Mouse (Mus musculus) adrenal gland, postnatal 10 days (tissue): Measurements from ENCODE around the gene Sorbs1. TPM values are rescaled to one million over a fixed set of nuclear protein-coding genes. Genes with fewer than 3 reads are reported as not detected.

ENCODE experiments used
- DNase-seq: peaks from one replicate; pipeline ENCODE4 v3.0.0; 2021; ENCODE audit warnings: mixed read lengths
- total RNA-seq, 2 experiments: library from RNA; stranded (reverse); gene quantifications; 2 replicates each; pipeline ENCODE4 v1.2.3; 2021

Gene Sorbs1
- total RNA-seq, 2 experiments from 2014 or later: 172 to 181 TPM

DNA sequence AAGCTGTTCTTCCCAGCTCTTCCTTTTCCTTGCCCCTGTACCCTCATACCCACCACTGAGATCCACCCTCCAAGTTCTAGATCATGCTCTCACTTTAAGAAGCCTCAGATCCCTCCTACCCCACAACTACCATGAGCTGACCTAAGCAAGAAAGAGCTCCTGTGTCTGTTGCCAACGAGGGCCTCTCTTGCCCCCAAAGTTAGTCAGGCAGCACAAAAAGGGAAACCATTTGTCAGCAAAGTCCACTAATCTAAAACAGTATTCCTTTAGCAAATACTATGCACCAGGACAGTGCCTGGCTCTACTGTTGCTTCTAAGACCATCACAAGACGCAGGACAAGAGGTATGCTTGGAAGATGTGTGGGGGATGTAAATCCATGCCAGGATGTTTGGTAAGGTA is 106.4 kb downstream of the Sorbs1 start:
- DNase-seq: no peak

DNA sequence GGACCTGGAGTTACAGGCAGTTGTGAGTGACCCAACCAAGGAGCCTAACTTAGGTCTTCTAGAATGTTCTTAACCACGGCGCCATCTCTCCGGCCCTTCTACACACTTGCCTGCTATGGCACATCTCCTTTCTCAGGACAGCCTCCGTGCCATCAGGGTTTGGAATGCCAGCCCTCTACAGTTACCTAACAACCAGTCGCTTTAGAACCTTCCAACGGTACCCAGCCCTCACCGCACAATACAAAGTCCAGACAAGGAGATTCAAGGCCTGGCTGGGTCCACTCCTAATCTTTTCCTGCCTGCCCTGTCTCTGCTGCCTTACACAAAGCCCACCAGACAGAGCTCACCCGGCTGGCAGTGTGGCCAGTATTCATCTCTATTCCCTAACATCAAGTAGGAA is 106.9 kb downstream of the Sorbs1 start:
- no peak for DNase-seq

DNA sequence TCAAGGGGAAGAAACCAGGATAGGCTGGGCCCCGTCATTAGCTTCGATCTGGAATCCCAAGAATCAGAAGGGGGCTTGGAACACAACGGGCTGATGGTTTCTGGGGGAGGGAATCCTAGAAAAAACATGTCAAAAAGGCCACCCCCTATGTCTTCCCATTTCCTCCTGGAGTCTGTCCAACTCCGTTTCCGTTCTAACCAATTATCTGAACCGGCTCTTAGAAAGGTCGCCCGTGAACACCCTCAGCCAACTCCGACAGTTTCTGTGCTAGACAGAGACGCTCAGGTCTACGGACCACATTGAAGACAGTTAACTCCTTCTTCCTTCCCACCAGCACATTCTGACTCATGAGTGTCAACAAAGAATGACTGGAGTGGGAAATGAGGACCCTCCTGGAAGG is 107.8 kb downstream of the Sorbs1 start:
- DNase-seq: no peak

DNA sequence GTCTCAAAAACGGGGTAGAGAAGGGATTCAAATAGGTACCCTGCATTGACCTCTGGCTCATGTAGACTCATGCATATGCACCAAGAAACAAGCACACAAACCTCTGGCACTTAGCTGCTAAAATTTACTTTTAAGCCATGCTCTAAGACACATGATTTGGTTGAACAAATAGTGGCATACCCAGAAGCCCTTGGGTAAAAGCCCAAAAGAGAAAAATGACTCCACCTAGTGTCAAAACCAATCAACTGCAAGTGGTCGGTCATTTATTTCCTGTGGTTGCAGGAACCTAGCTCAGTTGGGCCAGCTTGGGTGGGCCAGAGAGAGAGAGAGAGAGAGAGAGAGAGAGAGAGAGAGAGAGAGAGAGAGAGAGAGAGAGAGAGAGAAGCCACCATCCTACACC is 109.0 kb downstream of the Sorbs1 start:
- no peak for DNase-seq

DNA sequence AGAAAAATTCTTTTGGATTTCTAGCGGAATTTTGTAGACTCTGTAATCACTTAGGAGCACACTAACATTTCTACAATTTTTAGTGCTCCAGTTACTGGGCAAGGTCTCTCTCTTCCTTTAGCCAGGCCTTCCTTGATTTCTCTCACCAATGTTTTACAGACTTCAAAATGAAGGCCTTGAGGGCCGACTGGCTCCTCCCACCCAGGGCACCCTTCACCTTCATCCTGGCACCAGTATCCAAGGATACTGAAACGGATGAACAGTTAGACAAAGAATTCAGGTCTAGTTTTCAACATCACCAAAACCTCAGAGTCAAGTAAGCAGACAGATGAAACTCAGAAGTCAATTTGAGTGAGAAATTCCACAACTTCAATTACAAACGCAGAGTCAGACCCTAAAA is 109.6 kb downstream of the Sorbs1 start:
- no peak for DNase-seq

DNA sequence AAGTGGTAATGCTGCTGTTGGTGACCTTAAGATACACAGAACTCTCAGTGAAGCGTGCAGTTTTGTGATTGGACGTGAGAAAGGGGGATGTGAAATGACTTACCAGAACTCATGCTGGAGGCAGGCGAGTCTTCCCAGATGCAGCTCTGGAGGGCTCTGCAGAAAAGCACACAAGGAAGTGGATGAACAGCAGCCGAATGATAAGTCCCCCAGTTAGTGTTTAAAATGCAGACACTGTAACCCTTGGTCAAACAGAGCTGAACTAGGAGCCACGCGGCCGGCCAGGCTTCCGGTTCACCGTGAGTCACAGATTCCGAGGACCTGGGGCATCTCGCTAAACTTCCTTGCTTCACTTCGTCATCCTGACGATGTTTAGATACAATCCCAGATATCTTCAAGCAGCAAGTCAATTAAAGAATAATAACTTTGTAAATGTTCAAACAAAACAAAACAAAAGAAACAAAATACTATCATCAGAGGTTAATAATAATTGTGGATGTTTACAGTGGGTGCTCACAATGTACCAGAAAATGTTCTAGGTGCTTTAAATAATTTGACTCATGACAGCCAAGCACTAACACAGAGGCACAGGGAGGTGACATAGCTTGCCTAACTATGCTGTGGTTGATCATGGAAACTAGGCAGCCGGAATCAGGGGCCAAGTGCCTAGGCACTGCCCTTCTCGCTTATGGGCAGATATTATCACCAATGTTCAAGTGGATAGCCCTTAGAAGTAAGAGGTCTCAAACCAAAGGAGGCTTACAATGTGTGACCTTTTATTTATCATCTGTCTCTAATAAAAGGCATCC is 111.2 kb downstream of the Sorbs1 start:
- DNase-seq: no peak

DNA sequence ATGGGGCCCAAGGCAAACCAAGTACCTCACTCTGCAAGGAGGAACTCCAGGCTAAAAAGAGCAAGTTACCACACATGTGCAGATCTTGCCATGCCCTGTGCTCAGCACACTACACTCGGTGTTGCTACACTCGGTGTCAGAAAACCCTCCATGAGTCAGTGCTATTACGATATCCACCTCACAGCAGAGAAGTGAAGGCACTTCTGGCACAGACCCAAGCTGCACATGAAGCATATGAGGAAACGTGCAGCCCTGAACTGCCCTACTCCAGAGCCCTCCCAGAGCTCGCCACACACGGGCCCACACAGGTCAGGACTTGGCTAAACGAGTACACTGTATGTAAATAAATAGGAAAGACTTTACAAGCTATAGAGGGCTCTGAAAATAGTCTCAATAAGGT is 112.4 kb downstream of the Sorbs1 start:
- DNase-seq: peak; percentile 76

DNA sequence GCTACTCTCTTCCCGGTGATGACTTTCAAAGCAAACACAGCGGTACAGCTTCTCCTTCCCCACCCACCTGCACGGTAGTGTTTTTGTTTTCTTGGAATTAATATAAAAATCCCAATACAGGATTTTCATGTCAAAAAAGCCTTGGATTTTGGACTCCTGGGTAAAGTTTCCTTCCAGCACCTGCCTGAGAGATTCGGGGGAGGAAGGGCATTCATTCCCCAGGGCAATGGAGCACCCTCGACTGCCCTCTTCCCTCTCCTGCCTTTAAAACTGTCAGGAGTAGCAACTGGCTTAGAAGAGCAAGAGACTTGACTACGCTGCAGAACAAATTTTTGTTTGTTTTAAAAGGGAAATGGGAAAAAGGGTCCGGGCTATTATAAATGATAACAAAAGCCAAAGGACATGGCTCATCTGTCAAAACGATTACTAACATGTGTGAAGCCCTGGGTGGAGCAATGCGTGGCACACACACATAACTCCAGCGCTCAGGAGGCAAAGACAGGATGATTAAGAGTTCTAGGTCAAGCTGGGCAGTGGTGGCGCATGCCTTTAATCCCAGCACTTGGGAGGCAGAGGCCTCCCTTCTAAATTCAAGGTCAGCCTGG is 113.1 kb downstream of the Sorbs1 start:
- DNase-seq: no peak

DNA sequence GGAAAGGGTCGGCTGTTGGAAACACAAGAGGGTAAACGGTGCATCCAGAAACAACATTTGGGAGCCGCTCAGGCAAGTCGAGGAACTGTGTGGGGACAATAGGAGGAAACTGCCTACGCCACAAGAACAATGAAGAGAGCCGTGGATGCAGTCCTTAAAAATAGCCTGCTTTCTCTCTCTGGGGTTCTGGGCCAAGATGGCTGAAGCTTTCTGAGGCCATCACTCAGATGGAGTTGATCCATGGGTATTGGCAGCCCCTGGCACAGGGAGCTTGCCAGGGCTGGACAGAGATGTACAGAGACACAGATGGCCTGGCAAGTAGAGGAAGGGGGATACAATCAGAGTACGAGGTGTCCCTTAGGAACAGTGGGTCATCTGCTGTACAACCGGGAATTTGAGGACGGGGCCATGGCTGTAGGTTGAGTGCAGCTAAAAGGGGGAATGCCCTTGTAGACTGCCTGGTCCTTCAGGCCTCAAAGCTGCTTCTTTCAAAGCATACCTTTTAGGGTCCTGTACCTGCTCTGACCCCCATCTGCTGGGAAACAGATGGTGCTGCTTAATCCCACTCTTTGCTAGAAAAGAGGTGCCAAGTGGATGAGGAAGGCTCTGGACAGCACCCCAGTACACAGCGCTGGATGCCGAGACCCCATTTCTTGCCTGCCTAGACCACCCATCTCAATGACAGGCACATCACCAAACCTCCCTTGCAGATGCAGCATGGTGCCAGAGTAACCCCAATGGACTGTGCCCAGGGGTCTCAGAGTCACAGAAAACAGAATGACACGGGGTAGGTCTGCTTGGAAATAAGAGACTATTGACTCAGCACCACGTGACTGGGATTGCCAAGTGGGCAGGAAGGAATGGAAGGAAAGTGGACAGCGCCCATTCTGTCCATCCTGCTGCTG is 117.6 kb downstream of the Sorbs1 start:
- DNase-seq: no peak

DNA sequence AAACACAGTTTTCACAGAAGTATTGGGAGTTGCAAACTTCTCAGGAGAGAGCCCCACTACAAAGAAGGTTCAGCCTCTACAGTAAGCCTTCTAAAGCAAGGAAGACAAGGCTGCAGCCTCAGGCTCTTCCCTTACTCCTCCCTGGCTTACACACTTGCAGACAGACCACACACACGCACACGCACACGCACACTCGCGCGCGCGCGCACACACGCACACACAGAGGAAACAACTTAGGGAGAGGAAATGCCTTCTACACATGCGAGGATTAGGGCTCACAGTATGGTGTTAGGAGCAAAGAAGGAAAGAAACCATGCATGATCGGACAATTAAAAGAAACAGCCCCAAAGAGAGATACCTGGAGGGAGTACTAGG is 118.3 kb downstream of the Sorbs1 start:
- no peak for DNase-seq

DNA sequence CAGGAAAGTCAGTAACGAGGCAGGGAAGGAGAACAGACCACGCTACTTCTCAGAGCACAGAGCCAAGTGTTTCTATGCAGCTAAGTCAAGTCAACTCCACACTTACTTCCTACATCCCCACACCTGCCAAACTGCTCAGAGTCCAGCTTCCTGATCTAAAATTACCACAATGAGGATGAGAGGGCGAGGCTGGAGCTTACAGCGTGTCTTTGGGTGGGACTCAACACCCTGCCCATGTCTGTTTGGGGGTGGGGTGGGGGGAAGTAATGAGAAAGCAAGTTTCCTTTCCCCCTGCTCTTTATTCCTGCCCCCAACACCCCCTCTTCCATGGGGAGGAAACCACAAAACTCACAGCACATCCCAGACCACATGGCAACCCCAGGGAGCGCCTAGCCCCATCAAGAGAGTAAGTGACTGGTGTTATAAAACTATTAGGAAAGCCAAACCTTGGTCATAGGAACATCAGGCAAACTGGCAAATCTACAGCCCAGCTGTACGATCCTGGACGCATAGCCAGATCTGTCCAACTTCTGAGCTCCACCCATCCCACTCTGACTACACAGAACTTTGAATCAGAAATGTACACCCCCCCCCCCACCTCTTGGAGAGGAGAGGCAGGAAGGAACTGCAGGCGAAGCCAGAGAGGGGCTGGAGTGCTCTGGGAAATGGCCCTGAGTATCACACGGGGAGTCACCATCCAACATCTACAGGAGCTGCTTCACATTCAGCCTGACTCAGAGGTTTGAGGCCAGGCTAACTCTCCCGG is 118.8 kb downstream of the Sorbs1 start:
- no peak for DNase-seq

DNA sequence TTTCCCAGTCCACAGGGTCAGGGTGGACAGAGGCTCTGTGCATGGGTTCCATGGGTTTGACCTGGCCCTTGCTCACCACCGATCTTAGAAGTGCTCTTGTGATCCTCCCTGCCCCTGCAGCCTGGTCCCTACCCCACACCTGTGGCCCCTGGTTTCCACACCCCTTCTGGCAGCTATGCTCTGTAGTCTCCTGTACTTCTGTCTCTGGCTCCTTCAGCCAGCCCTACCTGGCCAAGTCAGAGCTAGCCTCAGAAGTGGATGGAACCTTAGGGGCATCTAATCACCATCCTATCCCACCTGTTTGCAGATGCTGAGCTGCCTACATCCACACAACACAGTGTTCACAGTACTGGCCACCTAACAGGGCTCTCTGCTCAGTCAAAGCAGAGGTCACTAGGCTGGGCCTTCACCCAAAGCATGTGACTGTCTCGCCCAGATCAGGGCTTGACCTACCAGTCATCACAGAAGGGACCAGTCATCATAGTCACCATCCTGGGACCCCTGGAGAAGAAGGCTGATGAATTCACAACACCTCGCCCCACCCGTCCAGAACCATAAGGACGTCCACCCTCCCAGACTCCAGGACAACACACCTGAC is 120.7 kb downstream of the Sorbs1 start:
- no peak for DNase-seq

DNA sequence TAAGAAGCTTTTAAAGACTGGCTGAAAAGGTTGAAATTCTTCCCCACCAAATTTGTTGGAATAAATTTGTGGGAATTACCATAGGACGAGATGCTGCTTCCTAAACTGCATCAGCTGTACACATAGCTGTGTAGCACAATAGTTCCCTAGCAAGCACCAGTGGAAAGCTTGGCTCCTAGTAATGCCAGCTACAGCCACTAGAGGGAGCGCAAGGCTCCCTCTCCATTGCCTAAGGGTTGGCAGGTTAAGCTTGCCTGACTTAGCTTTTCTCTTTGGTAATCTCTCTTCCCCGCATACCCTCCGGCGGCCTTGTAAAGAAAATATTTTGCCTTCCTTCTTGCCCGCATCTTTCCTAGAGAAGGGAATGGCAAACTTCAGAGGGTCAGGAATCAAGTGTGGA is 122.1 kb downstream of the Sorbs1 start:
- peak; percentile 90 for DNase-seq

DNA sequence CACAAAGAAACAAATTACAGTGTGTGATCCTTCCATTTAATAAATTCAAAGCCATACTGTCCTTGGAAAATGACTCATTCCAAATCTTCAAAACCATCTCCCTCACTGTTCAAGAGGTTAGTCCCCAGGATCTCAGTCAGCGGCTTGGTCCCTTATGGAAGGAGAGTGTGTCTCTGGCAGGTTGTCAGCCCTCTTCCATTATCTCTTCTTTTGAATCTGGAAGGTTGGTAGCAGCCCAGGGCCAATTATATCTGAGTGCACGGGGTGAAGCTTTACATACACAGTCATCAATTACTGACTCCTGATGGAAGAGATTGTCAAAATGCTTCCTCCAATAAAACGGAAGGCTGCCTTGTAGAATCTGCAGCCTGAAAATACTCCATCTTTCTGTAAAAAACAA is 126.7 kb downstream of the Sorbs1 start:
- DNase-seq: no peak

DNA sequence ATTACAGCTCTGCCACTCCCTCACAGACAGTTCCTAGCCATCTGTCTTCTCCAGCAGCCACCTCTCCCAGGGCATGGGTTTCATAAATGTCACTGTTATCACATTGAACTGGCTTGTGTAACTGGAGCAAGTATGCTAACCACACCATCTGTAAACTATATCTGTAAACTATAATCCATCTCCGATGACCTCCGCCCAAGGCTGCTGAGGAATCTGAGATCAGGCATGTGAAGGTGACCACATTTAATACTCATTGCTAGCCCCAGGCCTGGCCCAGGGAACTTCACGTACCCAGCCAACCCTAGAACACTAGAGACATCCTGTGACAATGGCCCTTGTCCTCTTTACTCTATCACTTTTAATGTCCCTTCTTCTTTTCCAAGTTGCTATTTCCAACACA is 128.2 kb downstream of the Sorbs1 start:
- no peak for DNase-seq

DNA sequence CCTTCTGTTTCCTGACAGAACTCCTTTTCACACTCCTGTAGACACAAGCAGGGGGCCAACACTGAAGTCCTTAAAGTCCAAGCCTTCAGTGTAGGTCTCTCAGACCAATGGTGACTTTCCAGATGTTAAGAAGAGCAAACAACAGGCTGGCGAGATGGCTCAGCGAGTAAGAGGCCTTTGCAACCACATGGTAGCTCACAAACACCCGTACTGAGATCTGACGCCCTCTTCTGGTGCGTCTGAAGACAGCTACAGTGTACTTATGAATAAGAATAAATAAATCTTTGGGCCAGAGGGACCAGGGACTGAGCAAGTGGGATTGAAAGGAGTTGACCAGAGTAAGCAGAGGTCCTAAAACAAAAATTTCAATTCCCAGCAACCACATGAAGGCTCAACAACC is 129.6 kb downstream of the Sorbs1 start:
- no peak for DNase-seq

DNA sequence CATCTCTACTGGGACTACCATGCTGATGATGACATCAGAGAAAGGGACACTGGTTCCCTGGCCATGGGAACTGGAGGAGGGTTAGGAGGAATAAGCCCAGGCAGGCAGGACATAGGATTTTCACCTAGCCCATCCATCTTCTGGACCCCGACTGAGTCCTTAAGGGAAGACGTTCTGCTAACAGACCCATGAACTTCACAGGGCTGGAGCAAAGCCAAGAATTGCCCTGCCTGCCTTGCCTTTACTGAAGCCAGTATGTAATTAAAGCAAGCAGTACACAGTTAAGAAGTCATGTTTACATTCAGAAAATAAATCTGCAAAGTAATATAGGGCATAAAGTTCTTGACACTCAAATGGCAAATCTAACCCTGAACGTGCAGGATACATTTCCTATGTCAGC is 132.9 kb downstream of the Sorbs1 start:
- no peak for DNase-seq

DNA sequence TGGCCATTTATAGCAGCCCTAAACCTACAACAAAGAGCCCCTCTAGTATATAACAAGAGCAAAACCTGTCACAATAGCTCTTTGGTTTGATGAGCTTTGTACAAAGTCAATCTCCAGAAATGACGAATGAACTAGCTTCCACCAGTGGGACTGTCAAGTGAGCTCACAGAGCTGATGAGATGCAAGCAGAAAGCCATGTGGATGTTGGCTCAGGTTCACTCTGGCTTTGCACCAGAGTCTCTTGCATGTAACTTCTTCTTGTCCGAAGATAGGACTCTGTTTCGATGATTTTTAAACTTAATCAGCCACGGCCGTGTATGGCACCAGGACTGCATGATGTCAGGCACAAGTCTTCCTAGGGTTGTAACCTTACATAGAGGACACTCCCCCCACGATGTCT is 133.6 kb downstream of the Sorbs1 start:
- no peak for DNase-seq

DNA sequence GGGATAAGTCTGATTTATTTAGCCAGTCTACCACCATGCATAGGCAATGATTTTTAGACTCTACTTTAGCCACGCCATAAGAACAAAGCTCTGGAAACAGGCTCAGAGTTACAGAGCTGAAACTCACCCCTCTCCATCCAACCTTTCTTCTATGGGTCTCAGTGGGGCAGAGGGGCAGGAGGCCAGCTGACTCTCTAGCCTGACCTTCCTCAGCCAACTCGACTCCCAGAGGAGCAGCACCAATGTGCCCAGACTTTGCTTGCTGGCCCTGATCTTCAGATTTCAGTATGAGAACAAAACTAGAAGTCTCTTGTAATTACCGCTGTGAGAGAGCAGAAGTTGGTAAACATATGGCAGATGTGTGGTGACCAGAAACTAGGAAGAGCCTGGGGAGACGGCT is 134.5 kb downstream of the Sorbs1 start:
- DNase-seq: peak; percentile 60

DNA sequence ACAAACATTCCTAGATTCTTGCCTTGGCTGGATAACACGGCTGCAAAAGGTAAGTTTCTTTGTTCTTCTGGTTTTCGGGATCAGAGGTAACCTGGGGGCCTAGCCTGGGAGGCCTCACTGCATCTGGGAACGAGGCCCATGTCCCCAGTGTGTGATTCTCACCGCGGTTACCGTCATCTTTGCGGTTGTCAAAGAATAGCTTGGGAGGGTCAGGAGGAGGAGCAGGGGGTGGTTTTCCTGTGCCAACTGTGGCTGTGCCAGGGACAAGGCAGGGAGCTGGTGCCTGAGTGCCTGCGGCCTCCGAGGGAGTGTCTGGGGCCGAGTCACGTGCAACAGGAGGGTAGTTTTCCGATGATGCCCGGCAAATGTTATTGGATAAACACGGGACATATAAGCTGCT is 135.9 kb downstream of the Sorbs1 start:
- no peak for DNase-seq

DNA sequence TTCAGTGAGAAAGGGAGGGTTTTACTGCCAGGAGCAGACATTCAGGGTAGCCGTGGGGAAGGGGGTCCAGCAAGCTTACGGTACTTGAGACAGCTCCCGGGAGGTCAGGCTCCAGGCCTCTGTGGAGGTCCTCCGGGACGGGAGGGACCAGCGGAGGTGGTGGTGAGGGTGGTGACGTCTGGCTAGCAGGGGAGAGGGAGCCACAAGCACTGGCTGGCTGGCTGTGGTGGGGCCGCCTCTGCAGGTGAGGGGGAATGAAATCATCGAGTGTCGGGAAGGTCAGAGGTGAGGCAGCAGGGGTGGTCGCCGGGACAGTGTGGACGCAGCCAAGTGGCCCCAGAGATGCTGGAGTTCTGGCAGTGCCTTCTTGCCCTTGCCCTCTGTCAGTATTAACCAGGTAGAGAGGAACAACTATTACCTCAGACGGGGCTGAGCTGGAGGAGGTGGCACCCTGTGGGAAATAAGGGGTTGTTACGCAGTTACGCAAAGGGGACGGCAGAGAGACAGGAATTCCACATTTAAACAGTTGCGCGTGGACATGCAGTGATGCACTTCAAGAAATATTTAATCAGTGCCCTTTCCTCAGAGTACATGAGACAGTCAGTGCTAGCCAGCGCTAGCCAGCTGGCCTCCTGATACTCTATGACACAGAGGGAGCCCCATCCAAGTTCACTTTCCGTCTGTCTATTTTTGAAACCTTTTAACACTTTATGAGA is 136.9 kb downstream of the Sorbs1 start:
- no peak for DNase-seq
